Mouse (Mus musculus) neural tube, embryonic 13.5 days (tissue): ENCODE results near the gene Aoc3. TPM values are rescaled to one million over a fixed set of nuclear protein-coding genes. Genes with fewer than 3 reads are reported as not detected.

Experiments used
- ATAC-seq: fragments of 200-750 bp; cut with Nextera tagmentation; 2 replicates; pipeline ENCODE4 v1.8.0; 2017; ENCODE audit warnings: low read depth, mild to moderate bottlenecking, moderate TSS enrichment, moderate library complexity
- H3K27ac ChIP-seq: fragments of 300-500 bp; sonication (generic); replicated peaks from 2 replicates; pipeline ENCODE4 v1.5.1; 2015; ENCODE audit warnings: moderate library complexity, mild to moderate bottlenecking, inconsistent platforms
- H3K27me3 ChIP-seq: fragments of 300-500 bp; sonication (generic); 2 replicates; pipeline ENCODE4 v1.6.1; 2015; ENCODE audit warnings: mild to moderate bottlenecking, inconsistent platforms
- H3K36me3 ChIP-seq: fragments of 300-500 bp; sonication (generic); 2 replicates; pipeline ENCODE4 v1.6.1; 2015; ENCODE audit warnings: mild to moderate bottlenecking, inconsistent platforms
- H3K4me1 ChIP-seq: fragments of 300-500 bp; sonication (generic); replicated peaks from 2 replicates; pipeline ENCODE4 v1.6.1; 2015; ENCODE audit warnings: inconsistent platforms
- H3K4me2 ChIP-seq: fragments of 300-500 bp; sonication (generic); 2 replicates; pipeline ENCODE4 v1.6.1; 2015; ENCODE audit warnings: inconsistent platforms, mild to moderate bottlenecking, moderate library complexity
- H3K4me3 ChIP-seq: fragments of 300-500 bp; sonication (generic); 2 replicates; pipeline ENCODE4 v1.5.1; 2015; ENCODE audit warnings: mild to moderate bottlenecking, inconsistent platforms
- H3K9ac ChIP-seq: fragments of 300-500 bp; sonication (generic); 2 replicates; pipeline ENCODE4 v1.6.1; 2015; ENCODE audit warnings: moderate library complexity, mild to moderate bottlenecking, inconsistent platforms
- H3K9me3 ChIP-seq: fragments of 300-500 bp; sonication (generic); 2 replicates; pipeline ENCODE4 v1.6.1; 2016; ENCODE audit warnings: inconsistent platforms
- WGBS: fragments of 180-500 bp; shearing (Covaris S2); methylation state at CpG from one replicate; pipeline ENCODE4 v1.1.7; 2015; 5-methylcytosine and 5-hydroxymethylcytosine counted together
- polyA plus RNA-seq: library from polyadenylated mRNA; unstranded; fragments of >200 nt; fragmentation: Nextera tagmentation; extraction: Ambion mirVana; gene quantifications from 2 replicates; pipeline ENCODE4 v1.2.1, GENCODE M21; 2015

The Aoc3 gene
- polyA plus RNA-seq = 0.07 TPM in 1 of 2 replicates, not detected in the other

DNA sequence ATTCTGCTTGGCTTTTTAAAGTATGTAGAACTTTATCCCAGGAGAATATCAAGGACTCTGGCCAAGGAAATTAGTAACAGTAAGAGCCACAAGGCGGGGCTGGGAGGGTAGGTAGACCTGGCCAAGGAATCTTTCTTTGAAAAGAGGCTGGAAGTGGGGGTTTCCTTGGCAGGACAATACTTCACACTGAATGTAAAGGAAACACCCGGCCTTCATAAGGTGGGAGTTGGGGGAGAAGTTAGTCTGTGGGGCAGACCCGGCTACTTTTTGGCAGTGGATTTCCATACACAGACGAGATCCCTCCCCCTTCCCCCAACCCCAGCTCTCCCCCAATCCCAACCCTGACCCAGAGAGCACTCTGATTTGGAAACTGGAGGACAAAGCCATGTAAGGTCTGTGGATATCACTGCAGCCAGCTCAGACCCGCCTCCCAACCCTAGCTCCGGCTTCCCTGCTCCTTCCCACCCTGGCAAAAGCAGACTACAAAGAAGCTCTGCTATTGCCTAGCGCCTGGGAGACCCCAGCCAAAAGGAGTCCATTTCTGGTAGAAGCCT is at the start of gene Aoc3:
Gene Aoc3 (plus strand): TSS at position 235 of the 554 bp plus-strand sequence.
- H3K27me3 ChIP-seq = no peaks in the 10 kb centered on the region
- no peak within 1 kb of the TSS for H3K4me2 ChIP-seq
- H3K9ac ChIP-seq = no peak within 1 kb of the TSS
- H3K27ac ChIP-seq = no peak within 1 kb of the TSS
- no peak within 1 kb of the TSS for H3K4me3 ChIP-seq
- 78% methylated on average over 7 of the region's 7 CpGs for WGBS
- H3K36me3 ChIP-seq = peaks cover 9% of the 10 kb centered on the region
- H3K4me1 ChIP-seq = peaks cover 3% of the 10 kb centered on the region
- no peaks in the 10 kb centered on the region for H3K9me3 ChIP-seq
- no peak for ATAC-seq

GRCm38 (mm10) chr11:101280837-101281236 is 49.6 kb upstream of the Aoc3 start:
- H3K4me3 ChIP-seq = no peak overlapping the region
- WGBS = 40% methylated on average over 7 of the region's 7 CpGs
- H3K9ac ChIP-seq = no peak overlapping the region
- no peak for ATAC-seq
- peaks cover 9% of the 10 kb centered on the region; the same call in 1 of the 2 replicates for H3K27me3 ChIP-seq
- no peak overlapping the region for H3K27ac ChIP-seq
- peaks cover 27% of the 10 kb centered on the region for H3K4me1 ChIP-seq
- H3K4me2 ChIP-seq = no peak overlapping the region
- H3K36me3 ChIP-seq = peaks cover 10% of the 10 kb centered on the region; the same call in 1 of the 2 replicates
- no peaks in the 10 kb centered on the region for H3K9me3 ChIP-seq

DNA sequence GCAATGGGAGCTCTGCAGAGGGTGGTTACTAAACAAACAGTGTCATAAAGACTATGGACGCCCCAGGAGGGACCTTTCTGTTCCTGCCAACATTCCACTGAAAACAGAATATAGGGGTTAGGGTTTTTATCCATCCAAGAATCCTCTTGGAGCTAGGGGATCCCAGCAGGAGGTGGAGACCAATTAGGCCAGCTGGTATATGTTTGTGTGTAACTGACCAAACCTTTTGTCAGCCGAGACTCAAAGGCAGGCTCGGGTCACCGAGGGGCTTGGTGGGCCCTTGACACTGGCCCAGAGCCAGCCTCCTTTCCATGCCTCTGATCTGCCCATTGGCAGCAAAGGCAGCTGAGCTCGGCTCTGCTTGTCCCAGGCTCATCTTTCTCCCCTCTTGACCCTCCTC is 47.5 kb upstream of the Aoc3 start:
- no peak overlapping the region for H3K4me2 ChIP-seq
- ATAC-seq = no peak
- H3K4me1 ChIP-seq = peaks cover 9% of the 10 kb centered on the region
- H3K27ac ChIP-seq = no peak overlapping the region
- no peaks in the 10 kb centered on the region for H3K9me3 ChIP-seq
- peaks cover 9% of the 10 kb centered on the region; the same call in 1 of the 2 replicates for H3K27me3 ChIP-seq
- no peak overlapping the region for H3K9ac ChIP-seq
- no peak overlapping the region for H3K4me3 ChIP-seq
- 20% methylated on average over 5 of the region's 5 CpGs for WGBS
- H3K36me3 ChIP-seq = peaks cover 17% of the 10 kb centered on the region

- Histone ChIP-seq H3K9ac (no peak overlapping the region), H3K27me3 (peaks cover 9% of the 10 kb centered on the region; the same call in 1 of the 2 replicates), H3K4me2 (no peak overlapping the region), H3K4me1 (peaks cover 4% of the 10 kb centered on the region), H3K27ac (no peak overlapping the region), H3K36me3 (peaks cover 26% of the 10 kb centered on the region), H3K9me3 (no peaks in the 10 kb centered on the region), H3K4me3 (no peak overlapping the region)
- ATAC-seq = no peak
- WGBS = 67% methylated on average over 4 of the region's 4 CpGs
These were observed 46.6 kb upstream of the Aoc3 start for GRCm38 (mm10) chr11:101283805-101284204.

DNA sequence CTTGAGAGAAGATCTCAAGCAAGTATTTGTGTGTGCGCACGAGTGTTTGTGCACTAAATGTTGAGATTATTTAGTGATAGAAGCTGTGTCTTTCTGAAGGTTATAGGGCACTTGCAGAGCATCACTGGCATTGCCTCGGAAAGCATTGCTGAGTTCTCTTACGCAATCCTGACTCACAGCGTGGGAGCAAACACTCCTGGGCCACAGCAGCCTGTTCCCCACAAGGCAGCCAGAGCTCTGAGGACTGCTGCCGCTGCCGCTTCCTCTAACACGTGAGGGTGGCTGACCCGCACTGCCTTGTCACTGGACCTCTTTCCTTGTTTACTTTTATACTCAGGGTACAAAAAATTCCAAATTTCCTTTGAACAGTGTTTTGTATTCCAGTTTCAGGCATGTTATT is 43.1 kb upstream of the Aoc3 start:
- Histone ChIP-seq H3K9me3 (no peaks in the 10 kb centered on the region), H3K4me1 (no peaks in the 10 kb centered on the region), H3K27me3 (no peaks in the 10 kb centered on the region), H3K36me3 (peaks cover 61% of the 10 kb centered on the region), H3K9ac (no peak overlapping the region), H3K4me2 (no peak overlapping the region), H3K27ac (no peak overlapping the region), H3K4me3 (no peak overlapping the region)
- WGBS = 89% methylated on average over 9 of the region's 9 CpGs
- ATAC-seq = no peak

- no peak for ATAC-seq
- no peaks in the 10 kb centered on the region for H3K27me3 ChIP-seq
- no peak overlapping the region for H3K9ac ChIP-seq
- 97% methylated on average over 8 of the region's 8 CpGs for WGBS
- no peaks in the 10 kb centered on the region for H3K9me3 ChIP-seq
- H3K4me3 ChIP-seq = no peak overlapping the region
- peaks cover 95% of the 10 kb centered on the region for H3K36me3 ChIP-seq
- no peak overlapping the region for H3K4me2 ChIP-seq
- no peak overlapping the region for H3K27ac ChIP-seq
- no peaks in the 10 kb centered on the region for H3K4me1 ChIP-seq
These were observed 39.2 kb upstream of the Aoc3 start for GRCm38 (mm10) chr11:101291231-101291630.

- Histone ChIP-seq H3K9ac (no peak overlapping the region), H3K9me3 (no peaks in the 10 kb centered on the region), H3K27me3 (no peaks in the 10 kb centered on the region), H3K4me2 (no peak overlapping the region), H3K4me1 (peaks cover 8% of the 10 kb centered on the region), H3K4me3 (no peak overlapping the region), H3K27ac (no peak overlapping the region), H3K36me3 (peaks cover 86% of the 10 kb centered on the region)
- 94% methylated on average over 8 of the region's 8 CpGs for WGBS
- no peak for ATAC-seq
These were observed 35.2 kb upstream of the Aoc3 start for GRCm38 (mm10) chr11:101295191-101295590.

- Histone ChIP-seq H3K9ac (peak overlapping the region; percentile 93), H3K36me3 (peaks cover 31% of the 10 kb centered on the region), H3K27ac (no peak overlapping the region), H3K4me2 (peak overlapping the region; percentile 100), H3K4me3 (peak overlapping the region; percentile 93), H3K27me3 (no peaks in the 10 kb centered on the region; the same call in 1 of the 2 replicates), H3K4me1 (peaks cover 22% of the 10 kb centered on the region), H3K9me3 (no peaks in the 10 kb centered on the region)
- WGBS = 70% methylated on average over 7 of the region's 7 CpGs
- no peak for ATAC-seq
These were observed 29.5 kb upstream of the Aoc3 start for GRCm38 (mm10) chr11:101300881-101301280.

- Histone ChIP-seq H3K27me3 (no peaks in the 10 kb centered on the region; the same call in 1 of the 2 replicates), H3K9ac (peak overlapping the region; percentile 93), H3K27ac (peak overlapping the region; percentile 49), H3K4me2 (peak overlapping the region; percentile 100), H3K36me3 (peaks cover 26% of the 10 kb centered on the region), H3K4me3 (peak overlapping the region; percentile 93), H3K4me1 (peaks cover 22% of the 10 kb centered on the region), H3K9me3 (no peaks in the 10 kb centered on the region)
- ATAC-seq = peak; percentile 38; the same call in 1 of the 2 replicates
- 14% methylated on average over 26 of the region's 26 CpGs for WGBS
These were observed 29.0 kb upstream of the Aoc3 start for GRCm38 (mm10) chr11:101301299-101302003.

GRCm38 (mm10) chr11:101302004-101302798 is 28.2 kb upstream of the Aoc3 start, which contains the start of gene Becn1:
Becn1 (minus strand) TSS chr11:101302286.
- ATAC-seq = peak; percentile 96
- Histone ChIP-seq H3K4me1 (peaks cover 22% of the 10 kb centered on the region), H3K27me3 (no peaks in the 10 kb centered on the region; the same call in 1 of the 2 replicates), H3K4me2 (peak within 1 kb of the TSS; percentile 100), H3K36me3 (peaks cover 25% of the 10 kb centered on the region), H3K9ac (peak within 1 kb of the TSS; percentile 93), H3K9me3 (no peaks in the 10 kb centered on the region), H3K4me3 (peak within 1 kb of the TSS; percentile 93), H3K27ac (peak within 1 kb of the TSS; percentile 49)
- 6% methylated on average over 39 of the region's 39 CpGs for WGBS

DNA sequence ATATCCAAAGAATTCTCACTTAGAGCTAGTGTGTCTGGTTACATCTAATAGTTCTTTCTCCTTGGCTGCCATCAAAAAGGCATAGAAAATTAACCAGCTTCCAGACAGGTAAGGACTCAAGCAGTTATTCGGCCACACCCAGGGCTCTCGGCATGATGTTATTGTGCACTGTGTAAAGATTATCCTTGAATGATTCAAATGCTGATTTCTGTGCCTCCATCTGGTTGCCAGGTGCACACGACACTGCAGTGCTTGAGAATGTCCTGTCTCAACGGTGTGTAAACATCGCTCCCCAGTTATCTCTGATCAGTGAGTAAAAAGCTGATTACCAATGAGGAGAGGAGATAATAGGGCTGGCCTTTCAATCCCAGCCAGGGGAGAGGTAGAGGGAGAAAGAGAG is 22.7 kb upstream of the Aoc3 start:
- Histone ChIP-seq H3K4me2 (no peak overlapping the region), H3K4me3 (no peak overlapping the region), H3K9me3 (no peaks in the 10 kb centered on the region), H3K9ac (no peak overlapping the region), H3K27me3 (peaks cover 5% of the 10 kb centered on the region; the same call in 1 of the 2 replicates), H3K27ac (no peak overlapping the region), H3K36me3 (no peaks in the 10 kb centered on the region), H3K4me1 (no peaks in the 10 kb centered on the region)
- 49% methylated on average over 5 of the region's 5 CpGs for WGBS
- no peak for ATAC-seq

GRCm38 (mm10) chr11:101311083-101311482 is 19.3 kb upstream of the Aoc3 start:
- 0 out of 2 replicates have a peak, but pooled peaks cover 5% of the 10 kb centered on the region for H3K27me3 ChIP-seq
- WGBS = 86% methylated on average over 3 of the region's 3 CpGs
- H3K4me3 ChIP-seq = no peak overlapping the region
- H3K9ac ChIP-seq = no peak overlapping the region
- H3K4me2 ChIP-seq = no peak overlapping the region
- no peak for ATAC-seq
- no peak overlapping the region for H3K27ac ChIP-seq
- 0 out of 2 replicates have a peak, but pooled peaks cover 7% of the 10 kb centered on the region for H3K4me1 ChIP-seq
- H3K9me3 ChIP-seq = no peaks in the 10 kb centered on the region
- H3K36me3 ChIP-seq = no peaks in the 10 kb centered on the region
